Mouse (Mus musculus): ENCODE measurements around the gene Bola1.

- TF ChIP-seq CTCF (IDR thresholded peaks at IDR 0.05; ENCODE audit: borderline replicate concordance, insufficient read depth, low read length) = no peak
- peak; percentile 93 for TF ChIP-seq POLR2A (IDR thresholded peaks at IDR 0.05; ENCODE audit: low read depth, low read length)
Measured at GRCm38 (mm10) chr3:96172197-96173178, 47.0 kb downstream of the Bola1 start, which contains the start of gene Sf3b4.

Data from embryonic fibroblast, embryonic 13.5 days (primary cell).